Mouse (Mus musculus) cerebellum, adult 11-12 months (tissue): ENCODE measurements around the gene Dock10.

ENCODE experiments used
- DNase-seq: peaks from one replicate; pipeline ENCODE4 v3.0.0; 2022

Dock10 gene

GRCm38 (mm10) chr1:80604332-80604731 is 154.0 kb downstream of the Dock10 start:
- no peak for DNase-seq

- no peak for DNase-seq
Measured at GRCm38 (mm10) chr1:80603081-80603480, 155.2 kb downstream of the Dock10 start.

GRCm38 (mm10) chr1:80583281-80583680 is 175.0 kb downstream of the Dock10 start:
- DNase-seq, result no peak

GRCm38 (mm10) chr1:80582186-80582585 is 176.1 kb downstream of the Dock10 start:
- DNase-seq, result no peak

- DNase-seq, result no peak
Measured at GRCm38 (mm10) chr1:80576898-80577297, 181.4 kb downstream of the Dock10 start.

- DNase-seq, result no peak
Measured at GRCm38 (mm10) chr1:80556446-80556845, 201.9 kb downstream of the Dock10 start.

- no peak for DNase-seq
Measured at GRCm38 (mm10) chr1:80541522-80541921, 216.8 kb downstream of the Dock10 start.

GRCm38 (mm10) chr1:80522197-80522596 is 236.1 kb downstream of the Dock10 start:
- DNase-seq, result no peak

- DNase-seq, result no peak
Measured at GRCm38 (mm10) chr1:80520456-80520855, 237.9 kb downstream of the Dock10 start.

GRCm38 (mm10) chr1:80519893-80520292 is 238.4 kb downstream of the Dock10 start:
- no peak for DNase-seq

GRCm38 (mm10) chr1:80515836-80516235 is 242.5 kb downstream of the Dock10 start:
- no peak for DNase-seq

GRCm38 (mm10) chr1:80512210-80512948 is 245.9 kb downstream of the Dock10 start:
- DNase-seq, result no peak

GRCm38 (mm10) chr1:80504757-80505156 is 253.6 kb downstream of the Dock10 start:
- DNase-seq, result no peak

- no peak for DNase-seq
Measured at GRCm38 (mm10) chr1:80504081-80504480, 254.2 kb downstream of the Dock10 start.

GRCm38 (mm10) chr1:80502456-80503165 is 255.7 kb downstream of the Dock10 start:
- DNase-seq, result no peak

- no peak for DNase-seq
Measured at GRCm38 (mm10) chr1:80499264-80499663, 259.1 kb downstream of the Dock10 start.

GRCm38 (mm10) chr1:80496360-80496759 is 262.0 kb downstream of the Dock10 start:
- no peak for DNase-seq

GRCm38 (mm10) chr1:80483419-80483818 is 274.9 kb downstream of the Dock10 start:
- DNase-seq, result no peak

GRCm38 (mm10) chr1:80474942-80475341 is 283.4 kb downstream of the Dock10 start:
- DNase-seq, result no peak

- no peak for DNase-seq
Measured at GRCm38 (mm10) chr1:80472395-80472794, 285.9 kb downstream of the Dock10 start.

GRCm38 (mm10) chr1:80461348-80461747 is 297.0 kb downstream of the Dock10 start, which contains the start of gene Gm45261:
Gene Gm45261, minus strand, starts transcription at chr1:80461448.
- DNase-seq, result no peak

GRCm38 (mm10) chr1:80459923-80460322 is 298.4 kb downstream of the Dock10 start:
- DNase-seq, result no peak

- DNase-seq, result no peak
Measured at GRCm38 (mm10) chr1:80459477-80459876, 298.9 kb downstream of the Dock10 start.

GRCm38 (mm10) chr1:80453971-80454370 is 304.4 kb downstream of the Dock10 start:
- DNase-seq, result no peak
